Mouse (Mus musculus): ENCODE results near the gene Ppm1f. TPM values are rescaled to one million over a fixed set of nuclear protein-coding genes. Genes with fewer than 3 reads are reported as not detected.

Gene Ppm1f
- polyA plus RNA-seq, 1 experiment from 2014 or later = 8.2 TPM

DNA sequence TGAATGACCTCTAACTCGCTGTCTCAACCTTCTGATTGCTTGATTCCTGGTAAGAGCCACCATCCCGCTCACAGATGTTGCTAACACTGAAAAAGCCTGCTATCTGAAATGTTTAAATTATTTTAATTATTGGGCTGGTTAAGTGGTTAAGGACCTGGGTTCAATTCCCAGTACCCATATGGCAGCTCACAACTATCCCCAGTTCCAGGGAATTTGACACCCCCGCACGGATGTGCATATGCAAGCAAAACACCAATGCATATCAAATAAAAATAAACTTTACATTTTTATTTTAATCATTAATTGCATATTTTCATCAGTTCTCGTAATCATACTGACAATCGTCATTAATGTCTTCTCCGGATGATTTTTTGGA, 26.0 kb upstream of the Ppm1f start:
- peak overlapping the region; percentile 92 for H3K9ac ChIP-seq

DNA sequence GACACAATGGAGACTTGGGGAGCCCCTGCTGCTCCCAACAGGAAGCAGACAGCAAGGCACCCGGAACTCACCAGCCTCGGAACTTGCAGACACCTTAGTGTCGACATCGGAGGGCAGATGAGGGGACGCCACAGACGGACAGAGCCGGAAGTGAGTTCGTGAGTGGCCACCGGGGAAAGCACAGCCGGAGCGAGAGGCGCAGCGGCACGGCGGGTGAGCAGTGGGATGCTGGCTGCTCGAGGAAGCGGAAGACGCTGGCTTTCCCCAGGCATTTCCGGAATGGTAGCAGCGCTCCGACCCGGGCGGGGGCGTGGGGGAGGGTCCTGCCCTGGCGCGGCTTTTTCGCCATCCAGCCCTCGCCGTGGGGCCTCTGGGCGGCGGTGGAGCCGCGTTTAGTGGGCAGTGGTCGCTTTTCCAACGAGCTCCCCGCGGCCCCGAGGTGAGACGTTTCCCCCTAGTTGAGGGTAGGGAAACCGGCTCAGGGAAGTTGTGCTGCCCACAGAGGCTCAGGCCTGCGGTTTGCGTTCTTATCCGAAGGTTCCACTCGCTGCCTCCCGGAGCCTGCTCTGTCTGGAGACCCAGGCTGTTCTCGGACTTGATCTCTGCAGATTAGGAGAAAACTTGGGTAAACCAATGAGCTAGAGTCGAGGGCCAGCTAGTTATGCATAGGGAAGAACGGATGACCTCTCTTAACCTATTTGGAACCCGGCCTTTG, 25.5 kb upstream of the Ppm1f start, which contains the start of the genes Top3b and Vpreb1:
Gene Top3b (plus strand): TSS at position 120 of the 715 bp plus-strand sequence.
Gene Vpreb1 (minus strand): TSS at position 227 of the 715 bp plus-strand sequence.
- peaks cover 15% of the 10 kb centered on the region for H3K36me3 ChIP-seq
- peak within 1 kb of the TSS; percentile 91 for H3K27ac ChIP-seq
- no peaks in the 10 kb centered on the region for H3K9me3 ChIP-seq (replicated peaks)
- WGBS (ENCODE audit: insufficient replicate concordance) = under 1% methylated on average over 47 of the region's 49 CpGs
- DNase-seq (peak; percentile 86), ATAC-seq (ENCODE audit: low read depth) (peak; percentile 93)
- peak within 1 kb of the TSS; percentile 92 for H3K9ac ChIP-seq
- peak within 1 kb of the TSS; percentile 90 for H3K4me3 ChIP-seq (replicated peaks)
- H3K4me2 ChIP-seq = peak within 1 kb of the TSS; percentile 79
- no peaks in the 10 kb centered on the region for H3K27me3 ChIP-seq
- H3K4me1 ChIP-seq (replicated peaks) = peaks cover 15% of the 10 kb centered on the region

More for the DNA sequence above, 26.0 kb upstream of the Ppm1f start:
- Histone ChIP-seq H3K4me3 (replicated peaks) (peak overlapping the region; percentile 90), H3K36me3 (peaks cover 12% of the 10 kb centered on the region), H3K9me3 (replicated peaks) (no peaks in the 10 kb centered on the region), H3K4me1 (replicated peaks) (peaks cover 15% of the 10 kb centered on the region), H3K4me2 (peak overlapping the region; percentile 79), H3K27ac (peak overlapping the region; percentile 91; the same call in 1 of the 2 replicates), H3K27me3 (no peaks in the 10 kb centered on the region)
- DNase-seq = no peak
- ATAC-seq (ENCODE audit: low read depth) = no peak
- 36% methylated on average over 7 of the region's 7 CpGs for WGBS (ENCODE audit: insufficient replicate concordance)

DNA sequence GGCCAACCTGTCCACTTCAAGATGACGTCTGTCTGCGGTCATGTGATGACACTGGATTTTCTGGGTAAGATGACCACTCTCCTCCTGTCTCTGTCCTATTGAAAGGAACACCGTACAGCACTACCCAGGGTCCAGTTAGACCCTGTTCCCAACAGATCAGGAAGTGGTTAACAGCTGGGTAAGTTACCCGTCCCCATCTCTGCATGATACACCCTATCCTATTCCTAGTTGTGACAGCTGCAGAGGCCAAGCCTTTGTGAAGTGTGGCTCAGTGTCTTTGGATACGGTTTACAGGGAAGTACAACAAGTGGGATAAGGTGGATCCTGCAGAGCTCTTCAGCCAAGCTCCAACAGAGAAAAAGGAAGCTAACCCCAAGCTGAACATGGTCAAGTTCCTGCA, 17.2 kb upstream of the Ppm1f start:
- Histone ChIP-seq H3K27ac (no peak overlapping the region), H3K4me1 (replicated peaks) (no peaks in the 10 kb centered on the region), H3K36me3 (peaks cover 93% of the 10 kb centered on the region), H3K4me3 (replicated peaks) (no peak overlapping the region), H3K4me2 (no peak overlapping the region), H3K9me3 (replicated peaks) (no peaks in the 10 kb centered on the region), H3K27me3 (no peaks in the 10 kb centered on the region), H3K9ac (no peak overlapping the region)
- ATAC-seq (ENCODE audit: low read depth) = no peak
- no peak for DNase-seq
- 74% methylated on average over 5 of the region's 5 CpGs for WGBS (ENCODE audit: insufficient replicate concordance)

- Histone ChIP-seq H3K27me3 (no peaks in the 10 kb centered on the region), H3K27ac (no peak overlapping the region), H3K4me2 (no peak overlapping the region), H3K9ac (no peak overlapping the region), H3K36me3 (peaks cover 100% of the 10 kb centered on the region), H3K4me3 (replicated peaks) (no peak overlapping the region), H3K4me1 (replicated peaks) (no peaks in the 10 kb centered on the region), H3K9me3 (replicated peaks) (no peaks in the 10 kb centered on the region)
- ATAC-seq (ENCODE audit: low read depth) (no peak), DNase-seq (no peak)
- 83% methylated on average over 1 of the region's 1 CpGs for WGBS (ENCODE audit: insufficient replicate concordance)
Observed at GRCm38 (mm10) chr16:16888341-16888740, 7.9 kb upstream of the Ppm1f start.

DNA sequence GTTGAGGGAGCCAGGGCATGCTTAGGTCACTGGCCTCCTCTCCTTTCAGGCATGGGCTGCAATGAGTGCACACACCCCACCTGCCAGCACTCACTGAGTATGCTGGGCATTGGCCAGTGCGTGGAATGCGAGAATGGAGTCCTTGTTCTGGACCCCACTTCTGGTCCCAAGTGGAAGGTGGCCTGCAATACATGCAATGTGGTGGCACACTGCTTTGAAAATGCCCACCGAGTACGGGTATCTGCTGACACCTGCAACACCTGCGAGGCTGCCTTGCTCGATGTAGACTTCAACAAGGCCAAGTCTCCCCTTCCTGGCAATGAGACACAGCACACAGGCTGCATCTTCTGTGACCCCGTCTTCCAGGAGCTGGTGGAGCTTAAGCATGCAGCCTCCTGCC, 3.9 kb upstream of the Ppm1f start:
- no peak overlapping the region for H3K4me2 ChIP-seq
- H3K27me3 ChIP-seq = no peaks in the 10 kb centered on the region
- no peak for ATAC-seq (ENCODE audit: low read depth)
- H3K4me1 ChIP-seq (replicated peaks) = peaks cover 14% of the 10 kb centered on the region
- H3K4me3 ChIP-seq (replicated peaks) = no peak overlapping the region
- 86% methylated on average over 7 of the region's 7 CpGs for WGBS (ENCODE audit: insufficient replicate concordance)
- H3K36me3 ChIP-seq = peaks cover 66% of the 10 kb centered on the region
- H3K9me3 ChIP-seq (replicated peaks) = no peaks in the 10 kb centered on the region
- H3K27ac ChIP-seq = no peak overlapping the region
- no peak for DNase-seq
- H3K9ac ChIP-seq = no peak overlapping the region

DNA sequence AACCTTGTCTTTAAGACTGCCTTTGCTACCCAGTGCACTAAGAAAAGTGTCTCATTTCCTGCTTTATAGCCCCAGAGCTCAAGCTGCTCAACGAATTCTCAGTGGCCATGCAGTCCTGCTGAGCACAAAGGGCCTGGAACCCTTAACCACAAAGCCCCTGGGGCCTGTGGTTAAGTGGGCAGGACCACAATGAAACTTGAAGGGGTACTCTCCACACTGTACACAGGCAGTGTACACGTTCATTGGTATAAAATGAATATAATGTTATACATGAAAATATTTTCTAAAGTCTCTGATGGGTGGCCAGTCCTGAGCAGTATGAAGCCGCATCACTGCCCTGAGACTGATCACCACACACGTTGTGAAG, 271 bp upstream of the Ppm1f start:
- Histone ChIP-seq H3K4me3 (replicated peaks) (peak overlapping the region; percentile 66), H3K9ac (peak overlapping the region; percentile 42; the same call in 1 of the 2 replicates)

DNA sequence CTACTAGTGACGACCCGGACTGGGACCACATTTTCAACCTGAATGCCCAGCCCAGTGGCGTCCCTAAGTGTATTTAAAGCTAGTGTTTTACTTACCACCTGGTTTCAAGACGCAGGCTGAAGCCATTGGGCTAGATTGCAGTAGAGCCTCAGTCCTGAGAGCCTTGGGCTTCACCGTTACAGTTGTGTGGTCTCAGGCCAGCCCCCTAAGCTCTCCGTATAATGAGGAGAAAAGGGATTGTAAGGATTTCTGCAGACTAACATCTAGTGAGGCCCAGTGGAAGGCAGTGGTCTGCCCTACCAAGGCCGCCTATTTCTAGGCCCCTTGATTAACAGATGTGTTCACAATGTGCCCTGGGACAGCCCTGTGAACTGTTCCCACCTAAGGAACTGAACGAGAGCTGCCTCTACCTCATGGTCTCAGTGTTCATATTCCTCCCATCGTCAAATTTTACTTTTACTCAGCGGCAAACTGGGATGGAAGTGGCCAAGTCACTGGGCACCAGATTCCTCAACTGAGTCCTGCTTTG, 851 bp downstream of the Ppm1f start:
- Histone ChIP-seq H3K9ac (peak overlapping the region; percentile 76), H3K27ac (peak overlapping the region; percentile 59), H3K4me3 (replicated peaks) (peak overlapping the region; percentile 66), H3K36me3 (peaks cover 19% of the 10 kb centered on the region), H3K27me3 (no peaks in the 10 kb centered on the region), H3K9me3 (replicated peaks) (no peaks in the 10 kb centered on the region), H3K4me1 (replicated peaks) (peaks cover 22% of the 10 kb centered on the region), H3K4me2 (peak overlapping the region; percentile 91)
- WGBS (ENCODE audit: insufficient replicate concordance) = 21% methylated on average over 10 of the region's 10 CpGs
- ATAC-seq (ENCODE audit: low read depth) = no peak
- no peak for DNase-seq

More for the DNA sequence above, 271 bp upstream of the Ppm1f start:
- DNase-seq = no peak
- H3K4me2 ChIP-seq = peak overlapping the region; percentile 91
- H3K9me3 ChIP-seq (replicated peaks) = no peaks in the 10 kb centered on the region
- peaks cover 30% of the 10 kb centered on the region for H3K36me3 ChIP-seq
- peak overlapping the region; percentile 48; the same call in 1 of the 2 replicates for H3K27ac ChIP-seq
- no peaks in the 10 kb centered on the region for H3K27me3 ChIP-seq
- WGBS (ENCODE audit: insufficient replicate concordance) = 9% methylated on average over 4 of the region's 4 CpGs
- H3K4me1 ChIP-seq (replicated peaks) = peaks cover 22% of the 10 kb centered on the region
- peak; percentile 48; the same call in 1 of the 2 replicates for ATAC-seq (ENCODE audit: low read depth)

DNA sequence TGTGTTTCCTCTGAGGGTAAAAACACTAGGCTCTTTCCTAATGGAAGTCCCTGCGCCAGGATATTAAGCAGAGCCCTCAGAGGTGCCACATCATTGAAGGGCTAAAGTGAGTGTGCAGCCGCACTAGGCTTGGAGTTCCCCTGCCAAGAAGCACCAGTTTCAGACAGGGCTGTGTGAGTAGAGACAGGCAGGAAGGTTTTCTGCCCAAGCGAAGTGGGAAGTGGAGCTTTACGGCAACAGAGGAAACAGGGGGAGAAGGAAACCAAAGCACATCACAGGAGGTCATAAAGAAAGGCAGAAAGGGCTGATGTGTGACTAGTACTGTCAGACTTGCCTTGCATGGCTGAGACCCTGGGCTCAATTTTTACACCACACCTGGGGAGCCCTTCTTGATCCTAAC, 6.1 kb downstream of the Ppm1f start:
- H3K27me3 ChIP-seq = no peaks in the 10 kb centered on the region
- no peaks in the 10 kb centered on the region for H3K9me3 ChIP-seq (replicated peaks)
- no peak overlapping the region for H3K4me3 ChIP-seq (replicated peaks)
- no peak for DNase-seq
- peaks cover 21% of the 10 kb centered on the region for H3K36me3 ChIP-seq
- no peak for ATAC-seq (ENCODE audit: low read depth)
- H3K4me2 ChIP-seq = no peak overlapping the region
- no peak overlapping the region for H3K27ac ChIP-seq
- H3K9ac ChIP-seq = no peak overlapping the region
- 51% methylated on average over 4 of the region's 4 CpGs for WGBS (ENCODE audit: insufficient replicate concordance)
- peaks cover 11% of the 10 kb centered on the region for H3K4me1 ChIP-seq (replicated peaks)

- H3K4me1 ChIP-seq (replicated peaks) = peaks cover 3% of the 10 kb centered on the region
- no peak overlapping the region for H3K4me3 ChIP-seq (replicated peaks)
- no peak overlapping the region for H3K4me2 ChIP-seq
- peaks cover 26% of the 10 kb centered on the region for H3K36me3 ChIP-seq
- no peaks in the 10 kb centered on the region for H3K27me3 ChIP-seq
- no peak overlapping the region for H3K9ac ChIP-seq
- ATAC-seq (ENCODE audit: low read depth) (no peak), DNase-seq (no peak)
- H3K9me3 ChIP-seq (replicated peaks) = no peaks in the 10 kb centered on the region
- 77% methylated on average over 5 of the region's 5 CpGs for WGBS (ENCODE audit: insufficient replicate concordance)
- no peak overlapping the region for H3K27ac ChIP-seq
Observed at GRCm38 (mm10) chr16:16903188-16903587, 6.9 kb downstream of the Ppm1f start.

- peaks cover 40% of the 10 kb centered on the region for H3K36me3 ChIP-seq
- no peak overlapping the region for H3K9ac ChIP-seq
- no peak overlapping the region for H3K4me3 ChIP-seq (replicated peaks)
- no peaks in the 10 kb centered on the region for H3K27me3 ChIP-seq
- H3K27ac ChIP-seq = no peak overlapping the region
- no peak overlapping the region for H3K4me2 ChIP-seq
- 43% methylated on average over 6 of the region's 6 CpGs for WGBS (ENCODE audit: insufficient replicate concordance)
- H3K4me1 ChIP-seq (replicated peaks) = 0 out of 2 replicates have a peak, but pooled peaks cover 6% of the 10 kb centered on the region
- no peaks in the 10 kb centered on the region for H3K9me3 ChIP-seq (replicated peaks)
- ATAC-seq (ENCODE audit: low read depth) (peak; percentile 29; the same call in 1 of the 2 replicates), DNase-seq (no peak)
Observed at GRCm38 (mm10) chr16:16907799-16908198, 11.5 kb downstream of the Ppm1f start.

DNA sequence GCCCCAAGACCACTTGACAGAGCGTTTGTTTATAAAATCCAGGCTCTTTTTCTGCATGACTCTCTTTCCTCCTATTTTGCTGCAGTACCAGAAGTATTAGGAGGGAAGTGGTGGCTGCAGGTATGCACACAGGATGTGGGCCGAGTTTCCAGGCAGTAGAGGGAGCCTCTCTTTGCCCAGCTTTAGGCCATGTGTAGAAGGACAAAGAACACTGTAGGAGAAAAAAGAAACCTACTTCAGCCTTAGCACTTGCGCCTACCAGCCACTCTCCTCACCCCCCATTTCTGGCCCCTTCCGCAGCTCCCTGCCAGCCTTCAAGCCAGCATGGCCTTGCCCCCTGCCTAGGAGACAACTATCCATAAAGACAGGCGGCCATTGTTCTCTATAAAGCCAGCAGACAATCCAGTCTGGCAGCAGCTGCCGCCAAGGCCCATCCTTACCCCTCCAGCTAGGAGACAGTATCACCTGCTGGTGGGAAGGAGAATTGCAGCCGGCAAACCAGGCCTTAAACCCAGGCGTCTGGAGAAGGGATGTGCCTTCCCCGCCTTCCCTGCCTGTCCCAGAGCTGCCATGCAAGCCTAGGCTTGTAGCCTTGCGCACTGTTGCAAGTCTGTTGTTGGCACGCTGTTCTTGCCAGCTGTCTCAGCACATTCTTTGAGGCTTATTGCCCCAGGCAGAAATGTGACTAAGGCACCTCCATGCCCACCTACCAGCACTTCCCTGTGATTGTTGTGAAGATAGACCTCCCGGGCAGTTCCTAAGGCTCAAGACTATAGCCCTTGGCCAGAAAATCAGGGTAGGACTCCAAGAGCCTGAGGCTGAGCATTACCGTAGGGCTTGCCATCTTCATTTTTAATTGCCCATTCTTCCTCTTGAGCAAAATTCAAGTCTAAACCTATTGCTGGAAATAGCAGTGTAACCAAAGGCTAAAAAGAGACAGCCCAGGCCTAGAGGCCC, 15.7 kb downstream of the Ppm1f start:
- ATAC-seq (ENCODE audit: low read depth) (peak; percentile 67), DNase-seq (peak; percentile 53)
- H3K4me3 ChIP-seq (replicated peaks) = no peak overlapping the region
- H3K27me3 ChIP-seq = no peaks in the 10 kb centered on the region
- H3K4me1 ChIP-seq (replicated peaks) = 0 out of 2 replicates have a peak, but pooled peaks cover 3% of the 10 kb centered on the region
- no peaks in the 10 kb centered on the region for H3K9me3 ChIP-seq (replicated peaks)
- H3K27ac ChIP-seq = no peak overlapping the region
- H3K36me3 ChIP-seq = peaks cover 54% of the 10 kb centered on the region
- 42% methylated on average over 13 of the region's 13 CpGs for WGBS (ENCODE audit: insufficient replicate concordance)
- 0 out of 2 replicates have a peak overlapping the region, but pooled peaks have one; percentile 17 for H3K9ac ChIP-seq
- H3K4me2 ChIP-seq = no peak overlapping the region

All from liver, embryonic 13.5 days (tissue).